Mouse (Mus musculus) v-Abl transformed pro-B cells (cell line): ENCODE results near the gene Clk2.

Experiments
- in situ Hi-C, 2 experiments: fragments of 400-800 bp; cut with MboI; formaldehyde crosslinking; loops; one replicate each; pipeline ENCODE4 v1.15.1; 2025; ENCODE audit not compliant: unreplicated experiment in 2 of 2

Clk2 gene

GRCm38 (mm10) chr3:89164506-89165267 lies at the start of gene Clk2:
Gene Clk2, plus strand, starts transcription at chr3:89164795.
- in situ Hi-C loops: loop anchor here (5.0 kb wide), 2 partner anchors 33 to 43 kb away; no protein-coding TSS in a partner anchor

DNA sequence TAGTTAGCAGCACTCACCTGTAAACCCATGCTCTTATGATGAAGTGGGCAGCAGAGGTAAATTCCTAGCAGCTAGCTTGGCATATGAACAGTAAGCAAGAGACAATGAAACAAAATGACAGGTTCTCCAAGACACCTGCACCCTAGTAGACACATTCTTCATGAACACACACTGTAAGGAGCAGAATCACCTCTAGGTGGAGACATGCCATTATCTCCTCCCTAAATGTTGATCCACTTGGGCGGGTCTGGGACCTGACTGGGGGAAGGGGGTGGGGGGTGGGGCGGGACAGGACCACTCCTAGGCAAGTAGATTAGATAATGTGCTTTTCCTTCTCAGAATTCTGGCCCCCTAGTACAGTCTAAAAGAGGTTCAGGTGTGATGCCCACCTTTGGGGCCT lies 49.1 kb upstream of the Clk2 start:
- in situ Hi-C loops: no loop called here

DNA sequence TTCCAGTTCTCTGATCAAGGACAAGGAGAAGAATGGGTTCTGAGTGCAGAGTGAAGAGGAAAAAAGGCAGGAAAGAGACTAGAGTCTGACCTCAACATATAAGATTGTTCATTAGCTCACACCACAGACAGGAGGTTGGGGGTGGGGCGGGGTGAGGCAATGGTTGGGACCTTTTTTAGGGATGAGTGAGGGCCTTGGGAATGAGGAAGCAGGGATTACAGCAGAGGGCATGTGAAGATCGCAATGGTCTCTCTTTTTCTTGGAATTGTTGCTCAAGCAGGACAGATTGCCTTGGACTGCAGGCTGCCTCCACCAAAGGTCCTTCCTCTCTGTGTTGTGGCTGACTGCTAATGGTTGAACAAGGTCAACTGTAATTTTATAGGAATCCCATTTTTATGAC lies 41.3 kb upstream of the Clk2 start:
- in situ Hi-C loops: no loop called here

DNA sequence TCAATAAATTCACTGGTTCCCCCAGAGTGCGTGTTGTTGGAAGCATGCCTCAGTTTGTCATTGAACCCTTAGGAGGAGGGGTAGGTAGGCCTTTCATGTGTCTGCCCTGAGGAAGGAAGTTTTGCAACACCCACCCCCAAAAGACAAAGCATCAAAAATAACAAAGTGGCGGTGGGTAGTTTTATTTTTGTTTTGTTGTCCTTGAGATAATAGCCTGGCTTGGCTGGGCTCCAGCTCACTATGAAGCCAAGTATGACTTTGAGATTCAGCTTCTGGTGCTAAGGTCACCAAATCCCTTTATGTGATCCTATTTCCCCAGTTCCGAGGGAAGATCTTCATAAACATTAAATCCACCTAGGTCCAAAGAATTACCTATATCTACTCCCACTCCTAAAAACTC lies 40.4 kb upstream of the Clk2 start:
- in situ Hi-C loops: no loop called here

- in situ Hi-C loops: no loop called here
These were observed 38.6 kb upstream of the Clk2 start for GRCm38 (mm10) chr3:89125981-89126380.

DNA sequence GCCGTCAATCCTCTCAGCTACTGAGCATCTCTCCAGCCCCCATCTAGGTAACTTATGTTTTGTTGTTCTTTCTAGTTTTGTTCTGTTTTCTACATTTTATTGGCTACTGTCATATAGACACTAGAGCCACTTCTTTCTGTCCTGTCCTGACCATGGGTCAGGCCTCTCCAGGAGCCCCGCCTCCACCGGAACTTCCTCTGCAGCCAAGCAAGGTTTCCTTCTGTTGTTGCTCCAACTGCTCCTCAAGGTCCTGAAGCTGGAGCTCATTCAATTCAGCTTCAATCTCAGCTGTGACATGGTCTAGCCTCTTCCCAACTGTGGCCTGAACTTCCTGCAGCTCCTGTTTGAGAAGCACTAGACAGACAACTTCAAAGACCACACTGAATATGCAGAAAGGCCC lies 34.7 kb upstream of the Clk2 start:
- in situ Hi-C loops: no loop called here

DNA sequence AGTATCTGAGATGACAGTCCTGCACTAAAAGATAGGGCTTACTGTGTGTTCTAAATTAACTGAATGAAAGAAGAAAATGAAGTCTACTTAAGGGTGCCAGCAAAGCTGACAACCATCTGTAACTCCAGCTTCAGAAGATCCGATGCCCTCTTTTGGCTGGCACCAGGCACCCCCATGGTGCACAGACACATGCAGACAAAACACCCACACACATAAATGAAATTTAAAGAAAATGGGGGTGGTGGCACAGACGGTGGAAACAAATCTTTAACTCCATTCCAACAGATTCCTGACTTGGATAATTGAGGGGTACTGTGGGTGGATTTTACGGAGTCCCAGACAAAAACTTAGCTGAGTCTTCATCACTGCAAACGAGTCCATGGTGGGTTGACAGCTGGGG lies 32.8 kb upstream of the Clk2 start:
- in situ Hi-C loops: no loop called here

- in situ Hi-C loops: no loop called here
These were observed 32.1 kb upstream of the Clk2 start for GRCm38 (mm10) chr3:89132285-89133062.

DNA sequence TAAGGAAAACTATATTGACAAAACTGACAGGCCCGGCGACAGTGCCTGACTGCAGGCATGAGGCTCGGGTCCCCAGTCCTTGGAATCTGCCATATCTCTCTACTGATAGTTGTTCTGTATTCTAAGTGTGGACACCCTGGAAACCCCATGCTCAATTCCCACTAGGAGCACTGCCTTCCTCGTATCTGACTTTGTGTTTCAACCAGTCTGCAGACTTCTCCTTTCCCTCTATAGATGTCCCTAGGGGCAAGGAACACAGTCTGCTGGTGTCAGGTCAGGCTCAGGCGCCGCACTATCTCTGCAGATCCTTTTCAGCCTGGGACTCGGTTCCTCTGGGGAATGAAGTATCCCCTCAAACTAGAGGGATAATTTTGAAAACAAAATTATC lies 31.5 kb upstream of the Clk2 start:
- in situ Hi-C loops: no loop called here

DNA sequence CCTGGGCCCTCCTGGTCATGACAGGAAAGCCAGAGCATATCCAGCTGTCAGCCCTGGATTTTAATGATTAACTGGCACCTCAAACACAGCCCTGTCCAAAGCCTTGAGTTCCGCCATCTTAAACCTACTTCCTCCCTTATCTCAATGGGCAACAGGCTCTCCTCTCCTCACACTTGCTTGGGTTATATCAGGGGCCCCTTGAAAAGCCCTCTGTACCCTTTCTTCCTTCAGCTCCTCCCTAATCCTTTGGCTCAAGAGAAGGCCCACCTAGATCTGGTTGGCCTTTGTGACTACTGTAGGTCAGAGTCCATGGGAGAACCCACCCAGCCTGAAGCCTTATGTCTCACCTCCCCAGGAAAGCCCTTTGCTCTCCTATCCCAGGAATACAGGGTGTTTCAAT lies 30.8 kb upstream of the Clk2 start:
- in situ Hi-C loops: no loop called here

- in situ Hi-C loops: no loop called here
These were observed 28.6 kb upstream of the Clk2 start, which contains the start of gene Pklr for GRCm38 (mm10) chr3:89135958-89136357. Gene Pklr, plus strand, starts transcription at chr3:89136142.

- in situ Hi-C loops: no loop called here
These were observed 28.2 kb upstream of the Clk2 start for GRCm38 (mm10) chr3:89136365-89136764.

DNA sequence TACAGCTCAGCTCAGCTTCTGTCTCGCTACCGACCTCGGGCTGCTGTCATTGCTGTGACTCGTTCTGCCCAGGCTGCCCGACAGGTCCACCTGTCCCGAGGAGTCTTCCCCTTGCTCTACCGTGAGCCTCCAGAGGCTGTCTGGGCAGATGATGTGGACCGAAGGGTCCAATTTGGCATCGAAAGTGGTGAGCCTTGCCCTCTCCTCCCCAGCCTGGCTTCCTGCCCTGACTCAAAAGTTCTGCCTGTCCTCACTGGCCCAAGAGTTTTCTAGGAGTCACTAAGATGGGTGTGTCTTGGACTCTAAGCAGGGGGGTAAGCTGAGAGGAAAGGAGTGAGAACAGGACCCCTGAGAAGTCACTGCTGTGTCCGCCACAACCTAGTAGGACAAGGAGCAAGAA lies 19.8 kb upstream of the Clk2 start:
- in situ Hi-C loops: no loop called here

GRCm38 (mm10) chr3:89145566-89145965 lies 19.0 kb upstream of the Clk2 start:
- in situ Hi-C loops: no loop called here

GRCm38 (mm10) chr3:89147101-89147978 lies 17.3 kb upstream of the Clk2 start:
- in situ Hi-C loops: no loop called here

- in situ Hi-C loops: no loop called here
These were observed 16.6 kb upstream of the Clk2 start for GRCm38 (mm10) chr3:89147979-89148311.

GRCm38 (mm10) chr3:89148567-89148966 lies 16.0 kb upstream of the Clk2 start:
- in situ Hi-C loops: no loop called here

- in situ Hi-C loops: no loop called here
These were observed 12.3 kb upstream of the Clk2 start for GRCm38 (mm10) chr3:89152084-89152835.

GRCm38 (mm10) chr3:89156951-89157350 lies 7.6 kb upstream of the Clk2 start:
- in situ Hi-C loops: loop anchor here (5.0 kb wide), 1 partner anchor 65 kb away; the partner anchor contains the start of gene Rusc1 (in 2 of the 2)

DNA sequence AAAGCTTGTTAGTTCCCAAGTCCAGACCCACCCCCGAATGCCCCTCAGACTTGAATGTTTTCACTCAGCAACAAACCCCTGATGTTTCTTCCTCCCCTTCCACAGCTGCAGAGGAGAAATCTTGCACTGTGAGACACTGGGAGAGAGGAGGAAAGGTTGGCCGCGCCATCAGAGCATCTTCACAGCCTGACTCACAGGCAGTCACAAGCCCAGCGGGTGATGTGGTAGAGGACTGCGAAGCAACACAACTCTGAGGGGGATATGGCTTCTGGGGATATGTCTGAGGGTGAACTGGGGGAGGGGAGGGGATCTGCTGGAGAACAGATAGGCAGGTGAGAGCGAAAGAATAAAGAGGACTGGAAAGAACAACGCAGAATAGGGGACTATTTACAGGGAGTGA lies 5.9 kb upstream of the Clk2 start:
- in situ Hi-C loops: loop anchor here (5.0 kb wide), 1 partner anchor 66 kb away; the partner anchor contains the start of gene Rusc1 (in 2 of the 2)
